Mouse (Mus musculus): ENCODE measurements at regions not wholly inside any gene's neighbourhood (a gene's known extent, or its start where the extent isn't known, plus 50 kb on each side); places are given as distances from the start of the nearest gene placed in this dataset.

DNA sequence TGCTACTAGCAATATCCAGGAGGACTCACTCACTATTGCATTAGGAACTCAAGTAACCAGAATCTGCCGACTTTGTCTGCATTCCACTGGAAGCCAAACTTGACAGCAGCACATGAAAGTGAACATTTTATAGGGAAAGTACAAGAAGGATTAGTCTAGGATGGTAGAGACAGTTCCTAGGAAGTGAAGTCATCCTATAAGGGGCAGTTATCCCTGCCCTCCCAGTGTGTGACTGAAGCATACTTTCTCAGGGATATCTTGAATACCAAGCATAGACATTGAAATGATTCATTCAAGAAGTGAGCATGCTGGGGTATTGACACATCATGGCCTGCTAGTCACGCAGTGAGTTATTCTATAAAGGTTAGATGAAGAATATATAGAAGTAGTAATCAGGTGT, 632.2 kb upstream of the Zeb2 start:
- DNase-seq (ENCODE audit: low spot score), result no peak

DNA sequence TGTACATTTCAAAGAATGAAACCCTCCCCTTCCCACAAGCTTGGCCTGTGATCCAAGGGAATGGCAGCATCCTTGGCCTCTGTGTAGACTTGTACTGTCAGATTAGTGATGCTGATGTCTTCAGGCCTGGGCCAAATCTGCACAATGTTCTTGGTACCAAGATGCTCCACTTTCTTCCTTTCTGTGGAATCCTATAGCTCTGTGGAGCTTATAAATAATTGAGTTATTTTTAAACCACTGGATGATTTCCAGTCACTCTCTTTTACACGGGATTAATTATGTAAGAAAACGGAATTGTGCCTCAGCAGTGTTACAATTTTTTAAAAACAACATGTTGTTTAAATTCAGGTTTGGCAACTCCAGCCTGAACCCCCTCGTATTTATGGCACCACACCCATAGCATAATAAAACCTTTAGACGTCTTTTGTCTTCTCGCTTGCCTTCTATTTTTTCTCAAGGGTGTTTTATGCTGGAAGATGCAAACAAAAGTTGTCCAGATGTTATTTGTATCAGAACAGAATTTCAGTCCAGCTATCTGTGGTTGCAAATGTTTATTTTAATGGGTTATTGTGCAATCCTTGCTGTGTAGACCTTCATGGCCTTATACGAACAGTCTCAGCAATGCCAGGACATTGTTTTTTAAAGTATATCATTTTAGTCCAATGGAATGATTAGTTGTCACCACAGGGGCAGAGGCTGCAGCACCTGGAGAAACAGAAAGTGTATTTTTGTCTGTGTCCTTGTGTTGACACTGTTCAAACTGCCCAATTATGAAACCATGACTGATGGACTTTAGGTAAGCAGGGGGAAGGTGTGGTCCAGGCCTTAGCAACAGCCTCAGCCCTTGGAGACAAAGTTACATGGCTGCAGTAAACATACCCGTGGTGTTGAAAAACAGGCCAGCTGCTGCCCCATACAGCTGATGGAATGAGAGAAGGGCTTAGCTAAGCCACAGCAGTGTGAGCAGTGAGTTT, 630.4 kb upstream of the Zeb2 start:
- DNase-seq (ENCODE audit: low spot score), result no peak

DNA sequence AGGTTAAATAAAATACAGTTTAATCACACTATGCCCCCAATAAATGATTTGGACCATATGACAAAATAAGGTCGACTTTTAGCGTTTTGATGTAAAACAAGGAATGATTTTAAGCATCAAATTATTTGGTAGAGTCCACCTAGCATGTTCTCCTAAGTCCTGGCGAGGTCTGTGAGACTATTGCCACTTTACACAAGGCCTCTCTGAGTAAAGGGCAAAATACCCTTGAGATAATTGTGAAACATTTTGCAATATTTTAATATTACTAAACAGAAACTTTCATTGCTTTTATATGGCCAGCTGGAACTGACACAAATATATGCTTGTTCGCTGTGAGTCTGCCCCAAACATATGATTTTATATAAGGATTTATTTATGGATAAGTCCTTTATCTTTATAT, 629.4 kb upstream of the Zeb2 start:
- DNase-seq (ENCODE audit: low spot score), result no peak

DNA sequence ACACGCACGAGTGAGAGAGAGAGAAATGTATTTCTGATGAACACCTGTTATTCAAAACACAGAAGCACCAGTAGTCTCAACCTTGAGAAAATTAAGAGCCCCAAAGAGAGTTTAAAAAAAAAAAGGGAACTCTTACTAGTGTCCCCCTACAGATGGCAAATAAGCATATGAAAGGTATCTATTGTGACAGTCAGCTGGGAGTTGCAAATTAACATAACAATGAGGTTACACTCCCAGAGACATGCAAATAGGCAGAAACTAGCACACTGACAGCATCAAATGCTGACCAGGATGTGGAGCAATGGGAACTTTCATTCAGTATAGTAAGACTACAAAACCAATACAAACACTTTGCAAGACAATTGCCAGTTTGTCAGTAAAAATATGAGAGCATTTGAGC, 619.1 kb upstream of the Zeb2 start:
- no peak for DNase-seq (ENCODE audit: low spot score)

GRCm38 (mm10) chr2:45713997-45714396, 596.8 kb upstream of the Zeb2 start:
- no peak for DNase-seq (ENCODE audit: low spot score)

DNA sequence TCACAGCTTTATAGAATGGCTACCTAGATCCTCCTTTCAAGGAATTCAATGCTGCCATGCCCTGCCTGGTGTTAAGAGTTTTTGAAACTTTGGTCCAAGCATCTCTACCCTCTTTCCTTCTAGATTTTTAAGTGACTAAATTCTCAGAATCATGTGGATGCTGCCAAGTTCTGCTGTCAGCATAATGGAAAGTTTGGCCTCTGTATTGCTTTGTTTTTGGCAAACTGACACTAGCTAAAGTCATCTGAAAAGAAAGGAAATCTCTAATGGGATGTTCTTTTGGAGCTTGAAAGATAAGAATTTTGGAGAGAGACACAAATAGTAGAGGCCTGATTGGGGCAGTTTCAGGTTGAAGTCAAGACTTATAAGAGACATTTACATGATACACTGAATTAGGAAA, 589.8 kb upstream of the Zeb2 start:
- no peak for DNase-seq (ENCODE audit: low spot score)

- DNase-seq (ENCODE audit: low spot score), result no peak
These were observed 585.3 kb upstream of the Zeb2 start for GRCm38 (mm10) chr2:45702511-45702910.

DNA sequence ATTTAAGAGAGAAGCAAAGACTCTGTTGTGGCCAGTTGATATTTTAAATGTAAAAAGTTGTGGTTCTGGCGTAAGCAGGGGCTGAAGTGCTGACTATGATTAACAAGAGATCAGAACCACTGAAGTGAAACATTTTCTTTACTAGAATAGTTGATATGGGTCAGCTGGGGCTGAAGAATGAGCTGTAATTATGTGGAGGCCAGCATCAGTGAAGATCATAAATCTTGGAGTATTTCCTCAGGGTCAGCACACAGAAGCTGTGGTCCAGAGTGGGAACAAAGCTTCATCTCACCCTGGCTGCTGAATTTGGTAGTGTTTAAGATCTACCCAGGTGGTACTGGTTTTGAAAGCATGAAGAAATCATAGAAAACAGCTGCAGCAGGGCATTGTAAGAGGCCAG, 583.4 kb upstream of the Zeb2 start:
- DNase-seq (ENCODE audit: low spot score), result no peak

GRCm38 (mm10) chr2:45693291-45694020, 576.3 kb upstream of the Zeb2 start:
- no peak for DNase-seq (ENCODE audit: low spot score)

- DNase-seq (ENCODE audit: low spot score), result no peak
These were observed 575.6 kb upstream of the Zeb2 start for GRCm38 (mm10) chr2:45692819-45693218.

DNA sequence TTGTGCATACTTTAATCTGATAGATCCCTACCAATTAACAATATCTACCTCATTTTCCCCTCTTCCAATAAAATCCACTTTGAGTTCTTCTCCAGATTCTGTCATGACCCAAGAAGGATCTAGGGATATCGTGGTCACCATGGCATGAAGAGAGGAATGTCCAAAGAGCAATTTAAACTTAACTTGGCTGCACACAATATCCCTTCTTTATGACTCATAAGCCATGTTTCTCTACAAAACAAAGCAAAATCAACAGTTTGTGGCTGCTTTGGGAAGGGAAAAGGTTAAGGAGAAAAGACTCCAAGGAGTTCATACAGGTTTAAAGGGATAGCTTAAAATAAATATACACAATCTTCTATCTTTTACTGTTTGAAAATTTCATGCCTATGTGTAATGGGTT, 571.8 kb upstream of the Zeb2 start:
- DNase-seq (ENCODE audit: low spot score), result no peak

DNA sequence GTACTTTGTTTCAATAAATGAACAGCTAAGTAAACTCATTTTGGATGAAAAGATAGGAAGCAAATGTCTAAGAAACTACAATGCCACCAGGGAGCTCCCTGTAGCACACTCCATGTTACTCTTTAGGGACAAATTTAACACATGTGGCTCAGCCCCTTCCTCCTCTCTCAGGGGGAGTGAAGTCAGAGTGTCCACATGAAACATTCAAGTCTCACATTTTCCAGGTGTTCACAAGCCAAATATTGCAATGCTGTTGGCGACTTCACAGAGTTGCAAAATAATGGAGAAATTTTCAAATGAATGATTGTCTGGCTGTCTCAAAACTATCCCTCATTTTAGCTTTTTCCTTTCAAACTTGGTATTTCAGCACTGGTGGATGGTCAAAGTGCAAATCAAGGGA, 564.1 kb upstream of the Zeb2 start:
- no peak for DNase-seq (ENCODE audit: low spot score)

DNA sequence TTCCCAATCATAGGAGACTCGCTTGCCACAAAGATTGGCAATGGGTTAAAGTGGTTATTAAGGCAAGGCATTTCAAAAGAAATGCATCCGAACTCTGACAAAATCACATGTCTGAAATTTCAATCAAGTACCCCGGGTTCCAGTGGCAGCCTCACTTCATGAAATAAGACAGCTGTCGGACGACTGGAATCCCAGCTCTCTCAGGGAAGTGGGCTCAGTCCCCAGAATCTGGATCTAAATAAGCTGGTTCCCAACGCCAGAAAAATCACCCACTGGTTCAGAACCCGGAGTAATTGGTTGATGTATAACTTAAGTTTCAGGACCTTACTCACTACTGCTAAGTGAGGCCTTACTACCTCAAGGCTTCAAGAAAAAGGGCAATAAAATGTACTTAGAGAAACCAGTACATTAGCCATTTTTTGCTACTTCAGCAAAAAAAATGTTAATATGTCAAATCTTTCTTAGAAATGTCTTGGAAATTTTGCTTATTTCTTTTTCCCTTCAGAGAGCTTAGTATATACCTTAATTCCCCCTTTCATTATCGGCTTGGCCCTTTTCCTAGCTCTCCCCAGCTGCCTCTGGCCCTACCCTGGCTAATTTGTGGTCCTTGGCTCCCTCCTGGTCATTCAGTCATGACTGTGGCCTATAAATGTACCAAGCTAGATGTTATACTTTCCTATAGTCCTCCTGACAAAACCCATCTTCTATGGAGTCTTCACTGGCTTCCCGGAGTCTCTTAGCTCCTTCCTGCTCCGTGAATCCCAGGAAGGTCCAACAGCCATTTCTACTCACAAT, 562.1 kb upstream of the Zeb2 start:
- peak; percentile 26 for DNase-seq (ENCODE audit: low spot score)

GRCm38 (mm10) chr2:45678685-45679084, 561.5 kb upstream of the Zeb2 start:
- DNase-seq (ENCODE audit: low spot score), result no peak

DNA sequence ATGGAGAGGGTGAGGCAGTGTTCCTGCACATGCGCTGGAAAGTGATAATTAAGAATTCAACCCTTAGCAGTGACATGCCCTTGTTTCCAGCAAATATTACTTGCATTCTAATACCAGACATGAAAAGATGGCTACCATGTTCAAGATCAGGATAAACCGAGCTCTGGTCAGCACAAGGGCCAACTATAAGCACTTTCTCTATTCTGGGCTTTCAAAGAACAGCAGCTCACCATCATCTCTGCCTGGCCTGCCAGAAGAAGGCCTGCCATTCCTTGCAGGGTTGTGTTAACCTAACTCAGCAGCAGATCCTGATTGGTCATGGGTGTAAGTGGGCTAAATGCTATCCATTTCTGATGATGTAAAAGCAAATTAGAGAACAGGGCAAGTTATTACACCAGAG, 558.6 kb upstream of the Zeb2 start:
- DNase-seq (ENCODE audit: low spot score), result no peak

GRCm38 (mm10) chr2:45656011-45656410, 538.8 kb upstream of the Zeb2 start:
- DNase-seq (ENCODE audit: low spot score), result no peak

DNA sequence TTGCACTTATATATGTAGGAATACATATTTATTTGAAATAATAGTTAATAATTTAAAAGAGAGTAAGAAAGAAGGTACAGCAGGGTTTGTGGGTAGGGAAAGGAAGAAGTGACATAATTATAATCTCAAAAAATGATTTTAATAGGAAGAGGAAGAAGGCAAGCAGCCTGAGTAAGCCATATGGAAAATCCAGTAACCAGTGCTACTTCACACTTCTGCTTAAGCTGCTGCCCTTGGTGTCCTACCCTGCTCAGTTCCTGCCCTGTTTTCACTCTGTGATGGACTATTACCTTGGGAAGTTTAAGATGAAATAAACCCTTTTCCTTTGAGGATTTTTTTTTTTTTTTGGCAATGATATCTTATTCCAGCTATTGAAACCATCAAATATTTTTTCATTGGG, 537.5 kb upstream of the Zeb2 start:
- DNase-seq (ENCODE audit: low spot score), result no peak

DNA sequence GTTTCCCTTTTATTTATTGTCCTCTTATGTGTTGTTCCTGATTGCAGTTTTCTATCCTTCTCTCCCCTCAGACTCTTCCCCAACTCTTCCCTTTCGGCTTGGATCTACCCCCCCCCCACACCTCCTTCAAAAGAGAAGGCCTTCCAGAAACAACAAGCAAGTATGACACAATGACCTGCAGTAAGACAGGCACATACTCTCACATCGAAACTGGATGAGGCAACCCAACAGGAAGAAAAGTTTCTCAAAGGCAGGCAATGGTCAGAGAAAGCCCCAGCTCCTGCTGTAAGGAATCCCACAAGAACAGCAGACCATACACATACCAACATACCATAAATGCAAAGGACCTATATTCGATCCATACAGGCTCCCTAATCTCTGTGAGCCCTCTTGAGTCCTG, 535.8 kb upstream of the Zeb2 start:
- no peak for DNase-seq (ENCODE audit: low spot score)

GRCm38 (mm10) chr2:45650271-45650985, 533.2 kb upstream of the Zeb2 start:
- no peak for DNase-seq (ENCODE audit: low spot score)

- no peak for DNase-seq (ENCODE audit: low spot score)
These were observed 530.7 kb upstream of the Zeb2 start for GRCm38 (mm10) chr2:45647846-45648245.

GRCm38 (mm10) chr2:45630081-45630480, 512.9 kb upstream of the Zeb2 start:
- no peak for DNase-seq (ENCODE audit: low spot score)

DNA sequence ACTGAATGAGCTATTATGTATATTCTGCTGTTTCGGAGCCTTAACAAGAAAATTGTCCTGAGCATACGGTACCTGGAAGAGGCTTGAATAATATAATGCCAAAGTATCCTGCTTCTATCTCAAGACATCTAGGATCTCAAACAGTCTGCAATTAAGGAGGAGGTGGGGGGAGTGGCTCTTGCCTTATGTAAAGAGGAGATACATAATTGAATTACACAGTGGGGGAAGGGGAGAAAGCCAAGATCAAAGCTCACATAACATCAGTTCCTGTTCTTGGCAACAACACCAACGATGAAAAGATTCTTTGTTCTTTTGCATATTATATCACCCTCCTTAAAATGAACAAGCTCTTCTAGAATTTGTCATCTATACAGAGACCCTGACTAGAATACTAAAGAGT, 512.4 kb upstream of the Zeb2 start:
- peak; percentile 45 for DNase-seq (ENCODE audit: low spot score)
